Mouse (Mus musculus): ENCODE results near the gene Chd3.

DNA sequence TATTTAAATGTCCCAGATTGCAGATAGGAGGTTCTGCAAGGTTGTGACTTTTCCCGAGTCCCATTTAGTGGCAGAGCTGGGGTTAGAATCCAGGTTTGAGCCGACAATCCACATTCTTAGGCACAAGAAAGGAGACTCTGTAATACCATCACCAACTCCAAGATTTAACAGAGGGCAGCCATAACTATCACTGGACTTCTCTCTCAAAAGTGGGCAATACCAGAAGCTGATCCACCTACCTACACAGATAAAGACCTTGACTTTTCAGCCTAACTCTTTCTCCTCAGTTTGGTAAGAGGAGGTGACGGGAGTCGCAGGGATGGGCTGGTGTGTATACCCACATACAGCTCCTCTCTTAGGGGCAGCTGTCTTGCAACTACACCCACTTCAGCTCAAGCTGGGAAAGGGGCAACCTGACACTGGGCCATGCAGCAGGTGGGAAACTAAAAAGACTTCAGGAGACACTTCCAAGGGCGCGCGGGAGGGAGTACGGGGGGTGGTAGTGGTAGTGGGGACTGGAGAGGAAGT is 47.8 kb upstream of the Chd3 start:
- TF ChIP-seq EP300 (IDR thresholded peaks at IDR 0.05; ENCODE audit: low read depth) (no peak), CTCF (IDR thresholded peaks at IDR 0.05; ENCODE audit: low read depth) (no peak)

Measured in heart, postnatal 0 days (tissue).